Mouse (Mus musculus): ENCODE measurements around the gene Slc7a8. TPM values are rescaled to one million over a fixed set of nuclear protein-coding genes. Genes with fewer than 3 reads are reported as not detected.

The Slc7a8 gene
- polyA plus RNA-seq, 1 experiment from 2014 or later = 3.1 TPM

DNA sequence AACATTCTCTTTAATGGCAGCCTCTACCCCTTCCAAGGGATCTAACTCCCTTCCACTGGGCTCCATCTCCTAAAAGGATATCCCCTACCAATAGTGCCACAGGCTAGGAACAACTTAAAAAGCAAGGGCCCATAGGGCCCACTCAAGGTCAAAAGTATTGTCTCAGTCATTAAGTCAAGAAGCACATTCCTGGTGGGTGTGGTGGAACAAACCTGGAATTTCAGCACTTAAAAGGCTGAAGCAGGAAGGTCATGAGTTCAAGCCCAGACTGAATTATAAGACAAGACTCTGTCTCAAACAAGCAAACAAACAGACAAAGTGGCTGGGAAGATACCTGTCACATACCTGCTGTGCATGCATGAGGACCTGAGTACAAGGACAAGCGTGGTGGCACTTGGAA, 14.2 kb upstream of the Slc7a8 start:
- H3K4me1 ChIP-seq (replicated peaks; ENCODE audit: control insufficient read depth, insufficient read depth) = no peaks in the 10 kb centered on the region
- DNase-seq (ENCODE audit: low spot score) (no peak), ATAC-seq (ENCODE audit: low FRiP score, low TSS enrichment) (no peak)
- H3K27me3 ChIP-seq (ENCODE audit: control insufficient read depth, insufficient read depth, low read length) = no peaks in the 10 kb centered on the region
- H3K4me3 ChIP-seq (ENCODE audit: low read depth, low read length) = no peak overlapping the region
- no peaks in the 10 kb centered on the region for H3K36me3 ChIP-seq (ENCODE audit: control insufficient read depth, insufficient read depth, low read length)
- no peak for TF ChIP-seq EP300 (optimal IDR thresholded peaks at IDR 0.05)
- no peak for TF ChIP-seq CTCF (IDR thresholded peaks at IDR 0.05; ENCODE audit: low read depth)
- no peak overlapping the region for H3K27ac ChIP-seq (replicated peaks)
- H3K9ac ChIP-seq (ENCODE audit: low read length) = no peak overlapping the region
- H3K4me2 ChIP-seq (replicated peaks; ENCODE audit: low read depth) = no peak overlapping the region
- 74% methylated on average over 1 of the region's 1 CpGs for WGBS
- H3K9me3 ChIP-seq (ENCODE audit: control insufficient read depth, low read length) = no peaks in the 10 kb centered on the region

DNA sequence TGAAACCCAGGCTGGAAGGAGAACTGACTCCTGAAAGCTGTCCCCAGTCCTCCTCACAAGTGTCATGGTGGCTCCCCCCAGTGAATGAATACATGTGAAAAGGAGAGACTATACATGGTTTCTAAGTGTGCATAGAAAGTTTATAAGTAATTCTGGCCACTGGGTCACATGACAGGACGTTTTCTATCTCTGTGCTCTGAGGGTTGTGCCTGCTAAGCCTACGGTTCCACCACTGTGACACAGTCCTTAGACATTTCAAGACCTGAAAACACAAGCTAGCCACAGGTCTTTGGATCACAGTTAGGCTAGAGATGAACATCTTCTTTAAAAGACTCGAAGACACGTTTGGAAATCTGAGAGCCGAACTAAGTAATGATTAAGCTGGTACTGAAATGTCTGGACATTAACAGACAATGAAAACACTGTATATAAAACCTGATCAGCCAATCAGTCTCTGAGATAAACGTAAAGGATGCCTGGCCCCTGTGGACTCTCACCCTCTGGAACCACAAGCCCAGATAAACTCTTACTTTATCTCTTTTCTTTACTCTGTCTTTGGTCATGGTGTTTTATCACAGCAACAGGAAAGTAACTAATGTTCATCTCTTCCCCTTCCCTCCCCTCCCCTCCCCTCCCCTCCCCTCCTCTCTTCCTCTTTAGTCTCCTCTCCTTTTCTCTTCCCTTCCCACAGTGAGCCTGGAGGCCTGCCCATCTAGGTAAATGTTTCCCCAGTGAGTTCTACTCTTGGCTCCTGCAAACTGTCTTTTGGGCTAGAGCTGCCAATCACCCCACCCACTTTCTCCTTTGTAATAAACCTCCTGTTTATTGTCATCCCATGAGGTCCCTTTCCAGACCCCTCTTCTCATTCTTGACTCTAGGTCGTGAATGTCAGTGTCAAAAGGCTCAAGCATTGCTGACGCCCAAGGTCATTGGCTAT, 12.4 kb upstream of the Slc7a8 start:
- no peaks in the 10 kb centered on the region for H3K9me3 ChIP-seq (ENCODE audit: control insufficient read depth, low read length)
- H3K27ac ChIP-seq (replicated peaks) = no peak overlapping the region
- H3K4me1 ChIP-seq (replicated peaks; ENCODE audit: control insufficient read depth, insufficient read depth) = no peaks in the 10 kb centered on the region
- H3K36me3 ChIP-seq (ENCODE audit: control insufficient read depth, insufficient read depth, low read length) = no peaks in the 10 kb centered on the region
- H3K4me3 ChIP-seq (ENCODE audit: low read depth, low read length) = no peak overlapping the region
- H3K27me3 ChIP-seq (ENCODE audit: control insufficient read depth, insufficient read depth, low read length) = no peaks in the 10 kb centered on the region
- no peak for TF ChIP-seq CTCF (IDR thresholded peaks at IDR 0.05; ENCODE audit: low read depth)
- no peak for TF ChIP-seq EP300 (optimal IDR thresholded peaks at IDR 0.05)
- H3K9ac ChIP-seq (ENCODE audit: low read length) = no peak overlapping the region
- H3K4me2 ChIP-seq (replicated peaks; ENCODE audit: low read depth) = no peak overlapping the region
- no peak for ATAC-seq (ENCODE audit: low FRiP score, low TSS enrichment)
- DNase-seq (ENCODE audit: low spot score) = no peak
- WGBS = 72% methylated on average over 8 of the region's 8 CpGs

DNA sequence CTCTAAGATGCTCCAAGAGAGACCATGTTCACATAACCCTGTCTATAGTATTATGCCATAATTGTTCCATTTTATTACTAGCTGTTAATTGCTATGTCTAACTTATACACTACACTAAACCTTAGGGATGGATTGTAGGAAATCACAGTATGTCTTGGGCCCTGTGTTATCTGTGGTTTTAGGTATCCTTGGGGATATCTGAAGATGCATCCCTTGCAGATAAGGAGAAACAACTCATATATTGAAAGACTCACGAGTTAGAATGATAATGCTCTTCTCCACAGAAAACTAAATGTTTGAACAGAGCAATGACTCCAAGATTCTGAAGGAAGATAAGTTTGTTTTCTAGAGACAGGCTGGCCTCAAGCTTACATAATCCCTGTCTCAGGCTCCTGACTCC, 11.6 kb upstream of the Slc7a8 start:
- ATAC-seq (ENCODE audit: low FRiP score, low TSS enrichment) (no peak), DNase-seq (ENCODE audit: low spot score) (no peak)
- H3K27ac ChIP-seq (replicated peaks) = no peak overlapping the region
- H3K9me3 ChIP-seq (ENCODE audit: control insufficient read depth, low read length) = no peaks in the 10 kb centered on the region
- H3K4me2 ChIP-seq (replicated peaks; ENCODE audit: low read depth) = no peak overlapping the region
- no peak overlapping the region for H3K9ac ChIP-seq (ENCODE audit: low read length)
- H3K4me1 ChIP-seq (replicated peaks; ENCODE audit: control insufficient read depth, insufficient read depth) = no peaks in the 10 kb centered on the region
- H3K36me3 ChIP-seq (ENCODE audit: control insufficient read depth, insufficient read depth, low read length) = no peaks in the 10 kb centered on the region
- no peak overlapping the region for H3K4me3 ChIP-seq (ENCODE audit: low read depth, low read length)
- no peak for TF ChIP-seq EP300 (optimal IDR thresholded peaks at IDR 0.05)
- TF ChIP-seq CTCF (IDR thresholded peaks at IDR 0.05; ENCODE audit: low read depth) = no peak
- no peaks in the 10 kb centered on the region for H3K27me3 ChIP-seq (ENCODE audit: control insufficient read depth, insufficient read depth, low read length)
- 49% methylated on average over 1 of the region's 1 CpGs for WGBS

DNA sequence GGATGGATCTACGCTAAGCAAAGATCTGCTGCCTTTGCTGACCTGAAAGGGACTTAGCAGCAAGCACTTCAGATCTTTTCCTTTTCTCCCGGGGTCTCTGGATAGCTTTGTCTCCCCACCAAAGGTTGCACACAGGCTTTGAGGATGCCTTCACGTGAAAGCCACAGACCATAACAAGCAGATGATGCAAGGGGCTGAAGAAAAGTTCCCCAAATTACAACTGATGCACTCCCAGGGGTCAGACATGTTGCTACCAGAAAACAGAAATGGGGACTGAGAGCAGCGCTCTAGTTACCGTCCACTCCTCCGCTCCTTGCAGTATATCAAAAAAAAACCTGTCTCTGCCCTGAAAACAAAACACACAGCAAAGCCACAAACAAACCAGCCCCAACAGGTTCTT, 10.4 kb upstream of the Slc7a8 start:
- no peak overlapping the region for H3K9ac ChIP-seq (ENCODE audit: low read length)
- no peak overlapping the region for H3K4me2 ChIP-seq (replicated peaks; ENCODE audit: low read depth)
- no peaks in the 10 kb centered on the region for H3K9me3 ChIP-seq (ENCODE audit: control insufficient read depth, low read length)
- ATAC-seq (ENCODE audit: low FRiP score, low TSS enrichment) (no peak), DNase-seq (ENCODE audit: low spot score) (no peak)
- H3K36me3 ChIP-seq (ENCODE audit: control insufficient read depth, insufficient read depth, low read length) = no peaks in the 10 kb centered on the region
- H3K4me3 ChIP-seq (ENCODE audit: low read depth, low read length) = no peak overlapping the region
- no peaks in the 10 kb centered on the region for H3K27me3 ChIP-seq (ENCODE audit: control insufficient read depth, insufficient read depth, low read length)
- 73% methylated on average over 6 of the region's 6 CpGs for WGBS
- no peak overlapping the region for H3K27ac ChIP-seq (replicated peaks)
- TF ChIP-seq CTCF (IDR thresholded peaks at IDR 0.05; ENCODE audit: low read depth) = no peak
- TF ChIP-seq EP300 (optimal IDR thresholded peaks at IDR 0.05) = no peak
- H3K4me1 ChIP-seq (replicated peaks; ENCODE audit: control insufficient read depth, insufficient read depth) = no peaks in the 10 kb centered on the region

DNA sequence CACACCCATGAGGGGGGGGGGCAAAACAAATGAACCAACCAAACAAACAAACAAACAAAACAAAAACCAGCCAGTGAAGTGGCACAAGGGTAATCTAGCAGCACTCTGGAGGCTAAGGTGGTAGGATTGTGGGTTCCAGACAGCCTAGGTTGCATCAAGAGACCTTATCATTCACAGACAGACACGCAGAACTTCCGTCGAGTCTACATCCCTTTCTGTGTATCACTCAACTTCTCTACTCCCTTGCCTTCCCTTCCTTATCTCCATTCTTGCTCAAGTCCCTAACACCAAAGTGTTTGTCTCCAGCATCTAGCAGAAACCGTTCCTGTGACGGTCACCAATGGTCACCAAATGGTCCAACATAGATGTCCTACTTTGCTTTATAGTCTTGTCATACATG, 6.5 kb upstream of the Slc7a8 start:
- Histone ChIP-seq H3K9me3 (ENCODE audit: control insufficient read depth, low read length) (no peaks in the 10 kb centered on the region), H3K4me2 (replicated peaks; ENCODE audit: low read depth) (no peak overlapping the region), H3K27me3 (ENCODE audit: control insufficient read depth, insufficient read depth, low read length) (no peaks in the 10 kb centered on the region), H3K4me3 (ENCODE audit: low read depth, low read length) (no peak overlapping the region), H3K36me3 (ENCODE audit: control insufficient read depth, insufficient read depth, low read length) (no peaks in the 10 kb centered on the region), H3K27ac (replicated peaks) (no peak overlapping the region), H3K9ac (ENCODE audit: low read length) (no peak overlapping the region), H3K4me1 (replicated peaks; ENCODE audit: control insufficient read depth, insufficient read depth) (no peaks in the 10 kb centered on the region)
- TF ChIP-seq EP300 (optimal IDR thresholded peaks at IDR 0.05) (no peak), CTCF (IDR thresholded peaks at IDR 0.05; ENCODE audit: low read depth) (no peak)
- ATAC-seq (ENCODE audit: low FRiP score, low TSS enrichment) (no peak), DNase-seq (ENCODE audit: low spot score) (no peak)
- 90% methylated on average over 5 of the region's 5 CpGs for WGBS

DNA sequence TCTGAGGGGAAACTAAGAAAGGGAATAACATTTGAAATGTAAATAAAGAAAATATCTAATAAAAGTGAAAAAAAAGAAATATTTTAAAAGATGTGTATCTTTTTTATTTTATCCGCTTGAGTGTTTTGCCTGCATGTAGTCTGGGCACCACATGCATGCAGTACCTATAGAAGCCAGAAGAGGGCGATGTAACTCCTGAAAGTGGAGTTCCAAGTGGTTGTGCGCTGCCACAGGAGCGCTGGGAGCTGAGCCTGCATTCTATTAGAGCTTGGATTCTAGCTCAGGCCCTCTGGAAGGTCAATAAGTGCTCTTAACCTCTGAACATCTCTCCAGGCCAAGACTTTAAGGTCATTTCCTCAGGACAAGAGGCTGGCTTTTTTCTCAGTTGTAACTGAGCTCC, 5.5 kb upstream of the Slc7a8 start:
- peak; percentile 58 for TF ChIP-seq CTCF (IDR thresholded peaks at IDR 0.05; ENCODE audit: low read depth)
- no peak for TF ChIP-seq EP300 (optimal IDR thresholded peaks at IDR 0.05)
- Histone ChIP-seq H3K9me3 (ENCODE audit: control insufficient read depth, low read length) (no peaks in the 10 kb centered on the region), H3K4me3 (ENCODE audit: low read depth, low read length) (no peak overlapping the region), H3K9ac (ENCODE audit: low read length) (no peak overlapping the region), H3K36me3 (ENCODE audit: control insufficient read depth, insufficient read depth, low read length) (no peaks in the 10 kb centered on the region), H3K4me1 (replicated peaks; ENCODE audit: control insufficient read depth, insufficient read depth) (no peaks in the 10 kb centered on the region), H3K27ac (replicated peaks) (no peak overlapping the region), H3K4me2 (replicated peaks; ENCODE audit: low read depth) (no peak overlapping the region), H3K27me3 (ENCODE audit: control insufficient read depth, insufficient read depth, low read length) (no peaks in the 10 kb centered on the region)
- DNase-seq (ENCODE audit: low spot score) (no peak), ATAC-seq (ENCODE audit: low FRiP score, low TSS enrichment) (no peak)
- 63% methylated on average over 4 of the region's 4 CpGs for WGBS
